Mouse (Mus musculus) adrenal gland (tissue): Measurements from ENCODE around the gene Tle4.

Experiments used
- intact Hi-C: fragments of 180-260 bp; cut with DNase I; formaldehyde crosslinking; loops from one replicate; pipeline ENCODE4 v1.15.1; 2025

Tle4 gene

GRCm38 (mm10) chr19:14415996-14416395 is 181.9 kb downstream of the Tle4 start:
- intact Hi-C loops: no loop called here

GRCm38 (mm10) chr19:14414957-14415356 is 182.9 kb downstream of the Tle4 start:
- intact Hi-C loops: no loop called here

- intact Hi-C loops: no loop called here
Observed at GRCm38 (mm10) chr19:14406603-14407002, 191.2 kb downstream of the Tle4 start.
